In the genomic region with DNA sequence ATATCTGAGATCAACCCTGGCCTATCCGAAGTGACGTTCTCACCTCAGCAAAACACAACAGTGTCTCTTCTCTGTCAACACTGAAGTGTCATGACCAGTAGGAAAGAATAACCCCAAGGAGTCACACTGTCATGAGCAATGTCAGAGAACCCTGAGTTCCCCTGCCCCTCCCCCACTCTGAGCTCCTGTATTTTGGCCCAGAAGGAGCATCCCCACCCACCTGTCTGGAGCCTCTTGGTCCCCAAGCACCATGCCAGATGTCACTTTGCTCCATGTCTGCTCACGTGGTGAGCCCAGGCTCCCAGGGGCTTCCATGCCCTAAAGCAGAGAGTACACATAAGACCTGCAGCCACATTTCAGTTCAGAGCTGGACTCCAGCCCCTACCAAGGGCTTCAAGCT, we compare ENCODE assay signal across 33 mouse cellular contexts. TPM values are rescaled to one million over a fixed set of nuclear protein-coding genes. Genes with fewer than 3 reads are reported as not detected.
"Had no signal": no experiment of that assay in that cellular context is flagged by ENCODE, and none has a peak within 500 bp of the region (broad histone marks: within the 10 kb centered on the region; RNA-seq: fewer than 3 reads in every experiment).

No protein-coding gene starts in this region.

- H3K27ac ChIP-seq: heart, embryonic 13.5 days; heart, embryonic 15.5 days; hindbrain, embryonic 10.5 days; hindbrain, embryonic 12.5 days; hindbrain, embryonic 13.5 days; hindbrain, embryonic 14.5 days; hindbrain, embryonic 15.5 days; hindbrain, postnatal 0 days; intestine, embryonic 15.5 days; kidney, postnatal 0 days; layer of hippocampus, adult 2 months; left cerebral cortex, adult 2 months had no signal

- H3K36me3 ChIP-seq: heart, embryonic 12.5 days; heart, embryonic 13.5 days; heart, embryonic 15.5 days; hindbrain, embryonic 10.5 days; hindbrain, embryonic 12.5 days; hindbrain, embryonic 13.5 days; hindbrain, embryonic 15.5 days; intestine, embryonic 15.5 days had no signal

- H3K27me3 ChIP-seq: heart, embryonic 15.5 days; hindbrain, embryonic 12.5 days; hindbrain, embryonic 13.5 days; hindbrain, embryonic 15.5 days; intestine, embryonic 15.5 days had no signal

- H3K9ac ChIP-seq: heart, embryonic 12.5 days; heart, embryonic 13.5 days; heart, embryonic 15.5 days; hindbrain, embryonic 12.5 days; hindbrain, embryonic 13.5 days; hindbrain, embryonic 14.5 days; hindbrain, embryonic 15.5 days; intestine, embryonic 15.5 days had no signal

- H3K4me2 ChIP-seq: heart, embryonic 12.5 days; heart, embryonic 13.5 days; heart, embryonic 15.5 days; hindbrain, embryonic 12.5 days; hindbrain, embryonic 13.5 days; hindbrain, embryonic 14.5 days; hindbrain, embryonic 15.5 days; intestine, embryonic 15.5 days had no signal

- H3K9me3 ChIP-seq: heart, embryonic 12.5 days; heart, embryonic 13.5 days; heart, embryonic 15.5 days; hindbrain, embryonic 10.5 days; hindbrain, embryonic 12.5 days; hindbrain, embryonic 13.5 days; hindbrain, embryonic 15.5 days; intestine, embryonic 15.5 days had no signal

- H3K4me1 ChIP-seq: heart, embryonic 12.5 days; heart, embryonic 13.5 days; heart, embryonic 15.5 days; hindbrain, embryonic 15.5 days; intestine, embryonic 15.5 days had no signal

- H3K4me3 ChIP-seq: heart, embryonic 12.5 days; heart, embryonic 13.5 days; heart, embryonic 15.5 days; hindbrain, embryonic 10.5 days; hindbrain, embryonic 12.5 days; hindbrain, embryonic 13.5 days; hindbrain, embryonic 15.5 days; intestine, embryonic 15.5 days; layer of hippocampus, adult 2 months; left cerebral cortex, adult 2 months had no signal

- ATAC-seq: hindbrain, embryonic 16.5 days; inflammation-experienced regulatory T-cells, adult 6 months; intestine, embryonic 15.5 days; intestine, embryonic 16.5 days; intestine, postnatal 0 days had no signal

- DNase-seq: heart, postnatal 10 days; heart, postnatal 14 days; heart, postnatal 36 days; heart, postnatal 4 days; kidney, adult 11 months; kidney, adult 18-20 months; kidney, adult 2 months; kidney, adult 8-10 months; kidney, adult 9 months; kidney, postnatal 10 days; kidney, postnatal 14 days; kidney, postnatal 36 days; kidney, postnatal 4 days; layer of hippocampus, adult 9-11 months; layer of hippocampus, postnatal 36 days had no signal

RNA-seq across cellular contexts. Expression of a gene that starts 14.6 kb away (rescaled TPM):
- polyA plus RNA-seq: kidney, embryonic 14.5 days; kidney, postnatal 0 days had no signal
